Mouse (Mus musculus) embryonic fibroblast, embryonic 13.5 days (primary cell): ENCODE results near the gene Fbxo9. TPM values are rescaled to one million over a fixed set of nuclear protein-coding genes. Genes with fewer than 3 reads are reported as not detected.
"Not testable (repeated sequence)": the region's sequence is repeated elsewhere in the genome, so short reads cannot be mapped to it uniquely, and the experiment has no call there.

Source experiments
- H3K27ac ChIP-seq: 2 replicates; pipeline ENCODE4 v1.5.1; 2012; ENCODE audit warnings: low read length, control low read depth, inconsistent platforms; ENCODE audit not compliant: insufficient read depth
- H3K4me1 ChIP-seq: 2 replicates; pipeline ENCODE4 v1.6.1; 2011; ENCODE audit warnings: low read length; ENCODE audit not compliant: control insufficient read depth, insufficient read depth
- H3K4me3 ChIP-seq: 2 replicates; pipeline ENCODE4 v1.5.1; 2011; ENCODE audit warnings: mild to moderate bottlenecking, control low read depth, low read length; ENCODE audit not compliant: insufficient read depth
- CTCF ChIP-seq: IDR thresholded peaks from 2 replicates; pipeline ENCODE4 v1.5.1; 2011; ENCODE audit warnings: mild to moderate bottlenecking, control low read depth, low read length, moderate library complexity, borderline replicate concordance; ENCODE audit not compliant: insufficient read depth
- POLR2A ChIP-seq: IDR thresholded peaks from 2 replicates; pipeline ENCODE4 v1.6.1; 2011; ENCODE audit warnings: low read depth, mild to moderate bottlenecking, control low read depth, low read length, moderate library complexity
- polyA plus RNA-seq: library from polyadenylated mRNA; stranded (reverse); fragments of >200 nt; gene quantifications from 2 replicates; pipeline ENCODE4 v1.2.4, GENCODE M21; 2011; ENCODE audit warnings: low read depth; ENCODE audit not compliant: missing spikeins, insufficient read length

Gene Fbxo9
- polyA plus RNA-seq, 1 experiment, result 22.2 TPM

GRCm38 (mm10) chr9:78075256-78075655, 33.6 kb downstream of the Fbxo9 start:
- TF ChIP-seq POLR2A (no peak), CTCF (no peak)
- Histone ChIP-seq H3K4me1 (no peaks in the 10 kb centered on the region), H3K27ac (no peak overlapping the region), H3K4me3 (no peak overlapping the region)

GRCm38 (mm10) chr9:78073713-78074340, 35.0 kb downstream of the Fbxo9 start:
- no peak overlapping the region for H3K27ac ChIP-seq
- H3K4me1 ChIP-seq, result no peaks in the 10 kb centered on the region
- H3K4me3 ChIP-seq, result no peak overlapping the region
- TF ChIP-seq POLR2A (no peak), CTCF (no peak)

- H3K4me1 ChIP-seq, H3K27ac ChIP-seq, H3K4me3 ChIP-seq: not testable (repeated sequence)
Observed at GRCm38 (mm10) chr9:78073291-78073690, 35.6 kb downstream of the Fbxo9 start.

GRCm38 (mm10) chr9:78071626-78072025, 37.2 kb downstream of the Fbxo9 start:
- Histone ChIP-seq H3K4me3 (no peak overlapping the region), H3K27ac (no peak overlapping the region), H3K4me1 (no peaks in the 10 kb centered on the region)
- TF ChIP-seq POLR2A (no peak), CTCF (no peak)

GRCm38 (mm10) chr9:78070496-78070895, 38.4 kb downstream of the Fbxo9 start:
- Histone ChIP-seq H3K4me1 (no peaks in the 10 kb centered on the region), H3K27ac (no peak overlapping the region), H3K4me3 (no peak overlapping the region)
- TF ChIP-seq POLR2A, result no peak
- TF ChIP-seq CTCF, result no peak

GRCm38 (mm10) chr9:78064121-78064520, 44.7 kb downstream of the Fbxo9 start:
- no peak overlapping the region for H3K27ac ChIP-seq
- TF ChIP-seq CTCF (no peak), POLR2A (no peak)
- H3K4me1 ChIP-seq, result no peaks in the 10 kb centered on the region; the same call in 1 of the 2 replicates

GRCm38 (mm10) chr9:78062392-78062791, 46.5 kb downstream of the Fbxo9 start:
- peaks cover 3% of the 10 kb centered on the region for H3K4me1 ChIP-seq

More at GRCm38 (mm10) chr9:78064121-78064520, 44.7 kb downstream of the Fbxo9 start:
- H3K4me3 ChIP-seq, result no peak overlapping the region

GRCm38 (mm10) chr9:78059525-78060120, 49.2 kb downstream of the Fbxo9 start:
- peaks cover 3% of the 10 kb centered on the region for H3K4me1 ChIP-seq
- TF ChIP-seq POLR2A (no peak), CTCF (no peak)
- no peak overlapping the region for H3K27ac ChIP-seq
- H3K4me3 ChIP-seq, result no peak overlapping the region

More at GRCm38 (mm10) chr9:78062392-78062791, 46.5 kb downstream of the Fbxo9 start:
- TF ChIP-seq POLR2A (no peak), CTCF (no peak)
- H3K27ac ChIP-seq, result no peak overlapping the region
- H3K4me3 ChIP-seq, result no peak overlapping the region

- TF ChIP-seq CTCF (no peak), POLR2A (no peak)
- no peak overlapping the region for H3K4me3 ChIP-seq
- H3K27ac ChIP-seq, result no peak overlapping the region
- peaks cover 3% of the 10 kb centered on the region for H3K4me1 ChIP-seq
Observed at GRCm38 (mm10) chr9:78054298-78054697, 54.6 kb downstream of the Fbxo9 start.

GRCm38 (mm10) chr9:78053821-78054220, 55.0 kb downstream of the Fbxo9 start:
- TF ChIP-seq POLR2A (no peak), CTCF (no peak)
- H3K4me1 ChIP-seq, result peaks cover 3% of the 10 kb centered on the region
- H3K4me3 ChIP-seq, result no peak overlapping the region
- no peak overlapping the region for H3K27ac ChIP-seq

- Histone ChIP-seq H3K4me1 (no peaks in the 10 kb centered on the region), H3K27ac (no peak within 1 kb of the TSS), H3K4me3 (no peak within 1 kb of the TSS)
- TF ChIP-seq POLR2A (no peak), CTCF (no peak)
Observed at GRCm38 (mm10) chr9:78051677-78052076, 57.2 kb downstream of the Fbxo9 start, which contains the start of gene Gcm1. Gcm1 (plus strand) TSS chr9:78051924.
